Mouse (Mus musculus): ENCODE measurements at regions not wholly inside any gene's neighbourhood (a gene's known extent, or its start where the extent isn't known, plus 50 kb on each side); places are given as distances from the start of the nearest gene placed in this dataset.

- Histone ChIP-seq H3K4me2 (ENCODE audit: low read depth, low read length) (no peak overlapping the region), H3K9ac (ENCODE audit: low read length) (no peak overlapping the region), H3K9me3 (ENCODE audit: control insufficient read depth, low read length) (no peaks in the 10 kb centered on the region), H3K27ac (ENCODE audit: low read length) (no peak overlapping the region), H3K27me3 (ENCODE audit: control insufficient read depth, insufficient read depth, low read depth, low read length) (no peaks in the 10 kb centered on the region), H3K4me3 (ENCODE audit: low read length) (no peak overlapping the region), H3K4me1 (replicated peaks; ENCODE audit: control insufficient read depth, insufficient read depth, low read length) (no peaks in the 10 kb centered on the region), H3K36me3 (ENCODE audit: control insufficient read depth, insufficient read depth, low read length) (no peaks in the 10 kb centered on the region)
- WGBS: 58% methylated on average over 2 of the region's 2 CpGs
- ATAC-seq (ENCODE audit: low read depth): no peak
These were observed 89.5 kb upstream of the Ppfia2 start for GRCm38 (mm10) chr10:106380628-106381027.

DNA sequence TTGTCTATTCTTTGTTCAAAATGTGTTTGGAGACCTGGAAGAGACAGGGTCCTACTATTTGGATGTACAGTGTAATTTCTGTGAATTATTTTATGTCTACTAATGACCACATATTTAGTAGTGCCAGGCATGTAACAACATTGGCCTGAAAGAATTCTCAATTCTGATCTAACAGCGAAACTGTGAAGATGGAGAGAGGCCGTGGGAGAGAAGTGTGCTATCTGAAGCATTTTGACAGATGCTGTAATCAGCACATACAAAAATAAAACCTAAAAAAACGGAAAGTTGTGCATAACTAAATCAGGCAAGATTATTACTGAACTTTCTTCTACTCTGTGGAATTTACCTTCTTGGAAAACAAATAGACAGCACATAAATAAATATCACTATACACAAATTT is 61.4 kb upstream of the Ppfia2 start:
- no peaks in the 10 kb centered on the region for H3K9me3 ChIP-seq (ENCODE audit: control insufficient read depth, low read length)
- no peaks in the 10 kb centered on the region for H3K27me3 ChIP-seq (ENCODE audit: control insufficient read depth, insufficient read depth, low read depth, low read length)
- H3K4me2 ChIP-seq (ENCODE audit: low read depth, low read length): no peak overlapping the region
- H3K4me3 ChIP-seq (ENCODE audit: low read length): no peak overlapping the region
- H3K36me3 ChIP-seq (ENCODE audit: control insufficient read depth, insufficient read depth, low read length): no peaks in the 10 kb centered on the region
- H3K27ac ChIP-seq (ENCODE audit: low read length): no peak overlapping the region
- H3K9ac ChIP-seq (ENCODE audit: low read length): no peak overlapping the region
- no peak for ATAC-seq (ENCODE audit: low read depth)
- WGBS: 82% methylated on average over 3 of the region's 3 CpGs
- H3K4me1 ChIP-seq (replicated peaks; ENCODE audit: control insufficient read depth, insufficient read depth, low read length): no peaks in the 10 kb centered on the region

- ATAC-seq (ENCODE audit: low read depth): no peak
- no peak overlapping the region for H3K27ac ChIP-seq (ENCODE audit: low read length)
- H3K9ac ChIP-seq (ENCODE audit: low read length): no peak overlapping the region
- no peaks in the 10 kb centered on the region for H3K9me3 ChIP-seq (ENCODE audit: control insufficient read depth, low read length)
- no peak overlapping the region for H3K4me2 ChIP-seq (ENCODE audit: low read depth, low read length)
- no peak overlapping the region for H3K4me3 ChIP-seq (ENCODE audit: low read length)
- 44% methylated on average over 4 of the region's 4 CpGs for WGBS
- no peaks in the 10 kb centered on the region for H3K27me3 ChIP-seq (ENCODE audit: control insufficient read depth, insufficient read depth, low read depth, low read length)
- no peaks in the 10 kb centered on the region for H3K4me1 ChIP-seq (replicated peaks; ENCODE audit: control insufficient read depth, insufficient read depth, low read length)
- no peaks in the 10 kb centered on the region for H3K36me3 ChIP-seq (ENCODE audit: control insufficient read depth, insufficient read depth, low read length)
These were observed 57.0 kb upstream of the Ppfia2 start for GRCm38 (mm10) chr10:106413181-106413580.

DNA sequence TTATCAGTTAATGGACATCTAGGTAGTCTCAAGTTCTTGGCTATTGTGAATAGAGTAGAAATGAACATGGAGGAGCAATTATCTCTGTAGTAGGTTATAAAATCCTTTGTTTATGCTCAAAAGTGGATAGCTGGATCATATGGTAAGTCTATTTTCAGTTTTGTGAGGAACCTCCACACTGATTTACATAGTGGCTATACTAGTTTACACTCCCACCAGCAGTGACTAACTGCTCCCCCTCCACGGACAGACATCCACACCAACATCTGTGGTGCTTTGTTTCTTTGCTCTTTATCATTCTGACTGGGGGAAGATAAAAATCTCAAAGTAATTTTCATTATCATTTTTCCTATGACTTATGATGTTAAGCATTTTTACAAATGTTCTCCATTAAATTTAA is 55.1 kb upstream of the Ppfia2 start:
- Histone ChIP-seq H3K9me3 (ENCODE audit: control insufficient read depth, low read length) (no peaks in the 10 kb centered on the region), H3K4me2 (ENCODE audit: low read depth, low read length) (no peak overlapping the region), H3K27ac (ENCODE audit: low read length) (no peak overlapping the region), H3K27me3 (ENCODE audit: control insufficient read depth, insufficient read depth, low read depth, low read length) (no peaks in the 10 kb centered on the region), H3K4me3 (ENCODE audit: low read length) (no peak overlapping the region), H3K4me1 (replicated peaks; ENCODE audit: control insufficient read depth, insufficient read depth, low read length) (no peaks in the 10 kb centered on the region), H3K36me3 (ENCODE audit: control insufficient read depth, insufficient read depth, low read length) (no peaks in the 10 kb centered on the region), H3K9ac (ENCODE audit: low read length) (no peak overlapping the region)
- 68% methylated on average over 1 of the region's 1 CpGs for WGBS
- no peak for ATAC-seq (ENCODE audit: low read depth)

DNA sequence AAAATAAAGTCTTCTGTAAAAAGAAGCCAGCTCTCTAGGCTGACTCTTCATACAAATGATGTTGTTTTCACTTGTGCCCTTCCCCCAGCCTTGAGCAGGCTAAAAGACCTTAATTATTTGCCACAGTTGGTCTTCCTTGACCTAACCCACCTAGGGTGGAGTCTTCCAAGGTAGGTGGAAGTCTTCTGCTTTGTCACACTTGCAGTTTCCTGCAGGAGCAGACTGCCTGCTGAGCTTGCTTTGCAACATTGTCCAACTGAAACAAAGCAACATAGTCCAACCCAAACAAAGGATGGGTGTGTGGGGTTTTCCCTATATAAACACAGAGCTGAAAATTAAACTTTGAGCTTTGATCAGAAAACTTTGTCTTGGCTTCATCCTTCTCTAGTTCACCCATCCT is 53.0 kb upstream of the Ppfia2 start:
- Histone ChIP-seq H3K36me3 (ENCODE audit: control insufficient read depth, insufficient read depth, low read length) (no peaks in the 10 kb centered on the region), H3K4me3 (ENCODE audit: low read length) (no peak overlapping the region), H3K27ac (ENCODE audit: low read length) (no peak overlapping the region), H3K9me3 (ENCODE audit: control insufficient read depth, low read length) (no peaks in the 10 kb centered on the region), H3K4me2 (ENCODE audit: low read depth, low read length) (no peak overlapping the region), H3K9ac (ENCODE audit: low read length) (no peak overlapping the region), H3K27me3 (ENCODE audit: control insufficient read depth, insufficient read depth, low read depth, low read length) (no peaks in the 10 kb centered on the region), H3K4me1 (replicated peaks; ENCODE audit: control insufficient read depth, insufficient read depth, low read length) (no peaks in the 10 kb centered on the region)
- ATAC-seq (ENCODE audit: low read depth): no peak

Measured in lung, embryonic 16.5 days (tissue).